Mouse (Mus musculus) limb, embryonic 12.5 days (tissue): ENCODE results near the gene Dapk2. TPM values are rescaled to one million over a fixed set of nuclear protein-coding genes. Genes with fewer than 3 reads are reported as not detected.

ENCODE experiments used
- polyA plus RNA-seq: library from polyadenylated mRNA; unstranded; fragments of >200 nt; fragmentation: Nextera tagmentation; extraction: Ambion mirVana; gene quantifications from 2 replicates; pipeline ENCODE4 v1.2.1, GENCODE M21; 2016

The Dapk2 gene
- polyA plus RNA-seq, 1 experiment from 2014 or later, result 5.2 TPM

Other genes with a start within 250 kb of the Dapk2 start
- 36.3 and 41.6 TPM in 2 replicates for gene Trip4, start 249.4 kb upstream of the Dapk2 start, polyA plus RNA-seq
- gene Csnk1g1, start 249.3 kb upstream of the Dapk2 start, polyA plus RNA-seq, result 16.6 and 18.1 TPM in 2 replicates
- gene Ppib, start 98.0 kb upstream of the Dapk2 start, polyA plus RNA-seq, result 527 and 542 TPM in 2 replicates
- gene Snx22, start 88.5 kb upstream of the Dapk2 start, polyA plus RNA-seq, result 4.6 and 4.9 TPM in 2 replicates
- gene Snx1, start 31.6 kb upstream of the Dapk2 start, polyA plus RNA-seq, result 126 and 128 TPM in 2 replicates
- 172 and 176 TPM in 2 replicates for gene Ciao2a, start 31.6 kb upstream of the Dapk2 start, polyA plus RNA-seq
- 27.4 and 30.3 TPM in 2 replicates for gene Herc1, start 192.2 kb downstream of the Dapk2 start, polyA plus RNA-seq